In genomic region chr17:85368776-85369175, GRCm38 (mm10) we compare ENCODE assay signal across 26 mouse cellular contexts.
DNase-seq lines count a peak whose midpoint lies in the region; TF ChIP-seq lines count a peak whose summit lies in the region.
"Had no signal": no experiment of that assay in that cellular context is flagged by ENCODE, and none has a peak within 500 bp of the region (broad histone marks: within the 10 kb centered on the region; RNA-seq: fewer than 3 reads in every experiment).

No protein-coding gene starts in this region.

- no peak overlapping the region for H3K9ac ChIP-seq in heart, adult 2 months (ENCODE audit: low read depth, low read length)
- H3K9ac ChIP-seq: embryonic facial prominence, embryonic 12.5 days; embryonic facial prominence, embryonic 15.5 days; forebrain, postnatal 0 days; heart, embryonic 12.5 days; heart, embryonic 15.5 days; hindbrain, embryonic 13.5 days; intestine, embryonic 15.5 days had no signal

- TF ChIP-seq CTCF in heart, adult 2 months (IDR thresholded peaks at IDR 0.05), result no peak
- no peak for TF ChIP-seq CTCF in layer of hippocampus, adult 2 months (conservative IDR thresholded peaks at IDR 0.05)

- H3K4me1 ChIP-seq in heart, adult 2 months (ENCODE audit: control insufficient read depth, insufficient read depth, low read length), result no peaks in the 10 kb centered on the region
- H3K4me1 ChIP-seq: embryonic facial prominence, embryonic 12.5 days; embryonic facial prominence, embryonic 15.5 days; heart, embryonic 15.5 days; intestine, embryonic 15.5 days had no signal

- H3K27me3 ChIP-seq in heart, adult 2 months (ENCODE audit: control insufficient read depth, insufficient read depth, low read length), result no peaks in the 10 kb centered on the region
- H3K27me3 ChIP-seq: CH12.LX; embryonic facial prominence, embryonic 12.5 days; embryonic facial prominence, embryonic 15.5 days; Patski had no signal

- 67% methylated on average over 8 of the region's 8 CpGs for WGBS in heart, adult 2 months

- no peak overlapping the region for H3K4me3 ChIP-seq in heart, adult 2 months
- no peak overlapping the region for H3K4me3 ChIP-seq in layer of hippocampus, adult 2 months
- H3K4me3 ChIP-seq: embryonic facial prominence, embryonic 12.5 days; embryonic facial prominence, embryonic 15.5 days; gastrocnemius, adult 2 months; heart, embryonic 12.5 days; heart, embryonic 15.5 days; hindbrain, embryonic 10.5 days; hindbrain, embryonic 13.5 days; intestine, embryonic 15.5 days had no signal

- no peak for TF ChIP-seq POLR2A in heart, adult 2 months (IDR thresholded peaks at IDR 0.05; ENCODE audit: insufficient read depth, low read depth, low read length)

- intact Hi-C loops in heart, adult 2 months (cut with DNase I), result no loop called here

- DNase-seq in cerebellum, adult 18-20 months, result peak; percentile 22 to 51
- no peak for DNase-seq in cerebellum, adult 11 months
- peak; percentile 71 for DNase-seq in heart, adult 11 months
- DNase-seq in heart, adult 2 months, result no peak
- DNase-seq in cerebellum, adult 9-11 months, result peak; percentile 39
- no peak for DNase-seq in layer of hippocampus, adult 2 months (ENCODE audit: low spot score in 2 of 2)
- DNase-seq: adrenal gland, postnatal 10 days; adrenal gland, postnatal 36 days; B cell, adult 2 months; forebrain, postnatal 0 days; gastrocnemius, adult 2 months; gastrocnemius, postnatal 14 days; heart, postnatal 10 days; heart, postnatal 36 days; kidney, adult 11 months; kidney, adult 8-10 months had no signal

- H3K79me2 ChIP-seq in heart, adult 2 months (replicated peaks; ENCODE audit: control insufficient read depth, insufficient read depth, low read length), result no peaks in the 10 kb centered on the region

- TF ChIP-seq EP300 in heart, adult 2 months (IDR thresholded peaks at IDR 0.05; ENCODE audit: insufficient read depth, low read depth, low read length), result no peak

- H3K36me3 ChIP-seq in heart, adult 2 months (ENCODE audit: control insufficient read depth, insufficient read depth, low read length), result no peaks in the 10 kb centered on the region
- H3K36me3 ChIP-seq: embryonic facial prominence, embryonic 12.5 days; embryonic facial prominence, embryonic 15.5 days; G1E; heart, embryonic 12.5 days; heart, embryonic 15.5 days; hindbrain, embryonic 10.5 days; hindbrain, embryonic 13.5 days; intestine, embryonic 15.5 days had no signal

- no peak overlapping the region for H3K27ac ChIP-seq in heart, adult 2 months
- no peak overlapping the region for H3K27ac ChIP-seq in layer of hippocampus, adult 2 months
- H3K27ac ChIP-seq: embryonic facial prominence, embryonic 12.5 days; embryonic facial prominence, embryonic 15.5 days; gastrocnemius, adult 2 months; heart, embryonic 15.5 days; hindbrain, embryonic 10.5 days; hindbrain, embryonic 13.5 days; intestine, embryonic 15.5 days had no signal

Comparison
In these comparisons a context has a peak if more than half of its experiments do, and no peak if none do; other contexts are left out.
1. DNase-seq: peak in cerebellum, adult 18-20 months (2 of 2), heart, adult 11 months (single experiment) and cerebellum, adult 9-11 months (single experiment); none in cerebellum, adult 11 months (single experiment), heart, adult 2 months (0 of 2) and layer of hippocampus, adult 2 months (0 of 2).